Mouse (Mus musculus) lung, postnatal 0 days (tissue): ENCODE results near the gene Anxa9. TPM values are rescaled to one million over a fixed set of nuclear protein-coding genes. Genes with fewer than 3 reads are reported as not detected.

Source experiments
- ATAC-seq: fragments of 200-750 bp; cut with Nextera tagmentation; 2 replicates; pipeline ENCODE4 v1.8.0; 2017; ENCODE audit warnings: moderate library complexity
- DNase-seq: peaks from one replicate; pipeline ENCODE4 v3.0.0-alpha.2; 2016; ENCODE audit warnings: low spot score
- H3K27ac ChIP-seq: fragments of 300-500 bp; sonication (generic); 2 replicates; pipeline ENCODE4 v1.5.1; 2014; ENCODE audit warnings: antibody characterized with exemption, mild to moderate bottlenecking, low read length, mixed read lengths
- H3K27me3 ChIP-seq: fragments of 300-500 bp; sonication (generic); replicated peaks from 2 replicates; pipeline ENCODE4 v1.6.1; 2014; ENCODE audit warnings: low read length, mixed read lengths; ENCODE audit not compliant: insufficient read depth
- H3K36me3 ChIP-seq: fragments of 300-500 bp; sonication (generic); 2 replicates; pipeline ENCODE4 v1.6.1; 2014; ENCODE audit warnings: low read length, mixed read lengths; ENCODE audit not compliant: insufficient read depth
- H3K4me1 ChIP-seq: fragments of 300-500 bp; sonication (generic); 2 replicates; pipeline ENCODE4 v1.6.1; 2014; ENCODE audit warnings: antibody characterized with exemption, low read depth, low read length, mixed read lengths; ENCODE audit not compliant: insufficient read depth
- H3K4me2 ChIP-seq: fragments of 300-500 bp; sonication (generic); replicated peaks from 2 replicates; pipeline ENCODE4 v1.6.1; 2014; ENCODE audit warnings: low read depth, mild to moderate bottlenecking, low read length, moderate library complexity, mixed read lengths
- H3K4me3 ChIP-seq: fragments of 300-500 bp; sonication (generic); 2 replicates; pipeline ENCODE4 v1.5.1; 2014; ENCODE audit warnings: low read depth, low read length
- H3K9ac ChIP-seq: fragments of 300-500 bp; sonication (generic); replicated peaks from 2 replicates; pipeline ENCODE4 v1.6.1; 2014; ENCODE audit warnings: low read depth, mild to moderate bottlenecking
- H3K9me3 ChIP-seq: fragments of 300-500 bp; sonication (generic); 2 replicates; pipeline ENCODE4 v1.6.1; 2016; ENCODE audit warnings: low read length, mixed read lengths
- CTCF ChIP-seq: IDR thresholded peaks from 2 replicates; pipeline ENCODE4 v1.5.1; 2016; ENCODE audit warnings: antibody characterized with exemption, mild to moderate bottlenecking
- WGBS: fragments of 180-500 bp; shearing (Covaris S2); extraction: QIAGEN DNeasy Blood & Tissue Kit; methylation state at CpG from one replicate; pipeline ENCODE4 v1.1.7; 2014; 5-methylcytosine and 5-hydroxymethylcytosine counted together
- polyA plus RNA-seq: library from polyadenylated mRNA; unstranded; fragments of >200 nt; fragmentation: Nextera tagmentation; extraction: Ambion mirVana; gene quantifications from 2 replicates; pipeline ENCODE4 v1.2.1, GENCODE M21; 2015

The Anxa9 gene
- polyA plus RNA-seq, 1 experiment from 2014 or later = 1.4 TPM

DNA sequence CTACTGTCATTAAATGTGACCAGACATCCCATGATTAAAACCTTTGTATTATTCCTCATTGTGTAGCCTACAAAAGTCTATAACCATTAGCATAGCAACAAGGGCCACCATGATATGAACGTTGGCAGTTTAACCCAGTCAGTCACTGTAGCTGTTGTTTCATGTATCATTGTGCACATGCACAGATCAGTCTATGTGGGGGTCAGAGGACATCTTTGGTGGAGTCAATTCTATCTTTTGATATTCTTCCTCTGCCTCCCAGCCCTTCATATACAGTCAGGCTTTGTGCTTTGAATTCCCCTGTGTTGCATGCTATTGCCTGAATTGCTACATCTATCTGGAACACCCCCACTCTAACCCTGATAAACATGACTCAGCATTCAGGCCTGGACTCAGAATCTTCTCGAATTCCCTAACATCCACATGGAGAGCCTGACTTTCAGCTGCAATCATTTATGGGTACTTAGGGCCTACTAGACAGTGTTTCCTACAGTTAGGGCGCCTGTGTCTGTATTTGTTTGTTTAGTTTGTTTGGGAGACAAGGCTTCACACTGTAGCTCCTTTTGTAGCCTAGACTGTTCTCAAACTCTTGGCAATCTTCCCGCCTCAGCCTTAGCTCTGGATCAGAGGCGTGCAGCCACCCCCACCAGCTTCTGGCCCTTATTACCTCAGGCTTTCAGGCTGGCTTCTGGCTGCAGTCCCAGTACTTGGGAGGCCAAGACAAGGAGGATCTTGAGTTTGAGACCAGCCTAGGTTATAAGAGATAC is 60.3 kb downstream of the Anxa9 start:
- H3K4me3 ChIP-seq = no peak overlapping the region
- H3K9ac ChIP-seq = no peak overlapping the region
- no peaks in the 10 kb centered on the region for H3K9me3 ChIP-seq
- DNase-seq (peak; percentile 55), ATAC-seq (peak; percentile 53)
- TF ChIP-seq CTCF = no peak
- WGBS = 66% methylated on average over 5 of the region's 5 CpGs
- no peak overlapping the region for H3K27ac ChIP-seq
- H3K4me2 ChIP-seq = no peak overlapping the region
- no peaks in the 10 kb centered on the region for H3K27me3 ChIP-seq
- H3K4me1 ChIP-seq = no peaks in the 10 kb centered on the region
- H3K36me3 ChIP-seq = no peaks in the 10 kb centered on the region

Other genes starting within 250 kb of the Anxa9 start
- gene Pip5k1a, start 200.2 kb downstream of the Anxa9 start, polyA plus RNA-seq = 18.1 and 18.6 TPM in 2 replicates
- gene Vps72, start 196.2 kb downstream of the Anxa9 start, polyA plus RNA-seq = 82.9 and 84.0 TPM in 2 replicates
- gene Tmod4, start 182.7 kb downstream of the Anxa9 start, polyA plus RNA-seq = 2.0 and 2.9 TPM in 2 replicates
- gene Scnm1, start 173.2 kb downstream of the Anxa9 start, polyA plus RNA-seq = 51.8 and 54.1 TPM in 2 replicates
- gene Lysmd1, start 173.1 kb downstream of the Anxa9 start, polyA plus RNA-seq = 13.3 and 14.0 TPM in 2 replicates
- gene Tnfaip8l2, start 164.8 kb downstream of the Anxa9 start, polyA plus RNA-seq = 9.0 and 9.7 TPM in 2 replicates
- gene Sema6c, start 146.7 kb downstream of the Anxa9 start, polyA plus RNA-seq = 1.3 and 1.8 TPM in 2 replicates
- 4.3 and 4.7 TPM in 2 replicates for gene Gabpb2, start 89.3 kb downstream of the Anxa9 start, polyA plus RNA-seq
- gene Cdc42se1, start 78.4 kb downstream of the Anxa9 start, polyA plus RNA-seq = 104 and 120 TPM in 2 replicates
- gene Mllt11, start 75.0 kb downstream of the Anxa9 start, polyA plus RNA-seq = 5.9 and 6.5 TPM in 2 replicates
- 1.5 and 1.6 TPM in 2 replicates for gene Gm128, start 65.6 kb downstream of the Anxa9 start, polyA plus RNA-seq
- 2.5 and 2.8 TPM in 2 replicates for gene Bnipl, start 56.0 kb downstream of the Anxa9 start, polyA plus RNA-seq
- 65.8 and 68.0 TPM in 2 replicates for gene Mindy1, start 25.8 kb downstream of the Anxa9 start, polyA plus RNA-seq
- 11.6 and 14.5 TPM in 2 replicates for gene Prune1, start 25.1 kb downstream of the Anxa9 start, polyA plus RNA-seq
- gene Cers2, start 7.6 kb upstream of the Anxa9 start, polyA plus RNA-seq = 291 and 299 TPM in 2 replicates
- gene Setdb1, start 50.0 kb upstream of the Anxa9 start, polyA plus RNA-seq = 11.5 and 13.2 TPM in 2 replicates
- 0.23 and 0.45 TPM in 2 replicates for gene 4930558C23Rik, start 95.7 kb upstream of the Anxa9 start, polyA plus RNA-seq
- 22.7 and 27.0 TPM in 2 replicates for gene Arnt, start 127.2 kb upstream of the Anxa9 start, polyA plus RNA-seq
- 8.2 and 8.8 TPM in 2 replicates for gene Ctsk, start 192.1 kb upstream of the Anxa9 start, polyA plus RNA-seq
- 109 and 115 TPM in 2 replicates for gene Ctss, start 219.6 kb upstream of the Anxa9 start, polyA plus RNA-seq